Mouse (Mus musculus) forebrain, embryonic 11.5 days (tissue): ENCODE data around the gene Rnf11. TPM values are rescaled to one million over a fixed set of nuclear protein-coding genes. Genes with fewer than 3 reads are reported as not detected.
"Not testable (repeated sequence)": the region's sequence is repeated elsewhere in the genome, so short reads cannot be mapped to it uniquely, and the experiment has no call there.

Experiments used
- ATAC-seq: fragments of 200-750 bp; cut with Nextera tagmentation; replicated peaks from 2 replicates; pipeline ENCODE4 v1.8.0; 2017; ENCODE audit warnings: moderate TSS enrichment; ENCODE audit not compliant: low FRiP score
- DNase-seq: peaks from one replicate; pipeline ENCODE4 v3.0.0-alpha.2; 2017; ENCODE audit warnings: low spot score
- H3K27ac ChIP-seq: fragments of 300-500 bp; sonication (generic); 2 replicates; pipeline ENCODE4 v1.5.1; 2014; ENCODE audit warnings: low read depth, low read length
- H3K27me3 ChIP-seq: fragments of 300-500 bp; sonication (generic); 2 replicates; pipeline ENCODE4 v1.6.1; 2014; ENCODE audit warnings: mild to moderate bottlenecking, low read length, mixed read lengths; ENCODE audit not compliant: control insufficient read depth, insufficient read depth
- H3K36me3 ChIP-seq: fragments of 300-500 bp; sonication (generic); 2 replicates; pipeline ENCODE4 v1.6.1; 2014; ENCODE audit warnings: mild to moderate bottlenecking, low read length, moderate library complexity, mixed read lengths; ENCODE audit not compliant: control insufficient read depth, insufficient read depth
- H3K4me1 ChIP-seq: fragments of 300-500 bp; sonication (generic); replicated peaks from 2 replicates; pipeline ENCODE4 v1.6.1; 2014; ENCODE audit warnings: low read length, mixed read lengths; ENCODE audit not compliant: control insufficient read depth, insufficient read depth
- H3K4me2 ChIP-seq: fragments of 300-500 bp; sonication (generic); 2 replicates; pipeline ENCODE4 v1.6.1; 2014; ENCODE audit warnings: low read depth, mild to moderate bottlenecking, low read length, moderate library complexity, mixed read lengths; ENCODE audit not compliant: severe bottlenecking
- H3K4me3 ChIP-seq: fragments of 300-500 bp; sonication (generic); 2 replicates; pipeline ENCODE4 v1.5.1; 2014; ENCODE audit warnings: low read depth, low read length
- H3K9ac ChIP-seq: fragments of 300-500 bp; sonication (generic); 2 replicates; pipeline ENCODE4 v1.6.1; 2014; ENCODE audit warnings: low read length
- H3K9me3 ChIP-seq: fragments of 300-500 bp; sonication (generic); 2 replicates; pipeline ENCODE4 v1.6.1; 2016; ENCODE audit warnings: low read length, mixed read lengths; ENCODE audit not compliant: control insufficient read depth
- WGBS: fragments of 180-500 bp; shearing (Covaris S2); extraction: QIAGEN DNeasy Blood & Tissue Kit; methylation state at CpG from one replicate; pipeline ENCODE4 v1.1.7; 2014; 5-methylcytosine and 5-hydroxymethylcytosine counted together
- polyA plus RNA-seq: library from polyadenylated mRNA; unstranded; fragments of >200 nt; fragmentation: Nextera tagmentation; extraction: Ambion mirVana; gene quantifications from 2 replicates; pipeline ENCODE4 v1.2.1, GENCODE M21; 2014

Gene Rnf11
- polyA plus RNA-seq, 1 experiment from 2014 or later: 45.1 TPM

GRCm38 (mm10) chr4:109405415-109405814 is 79.1 kb downstream of the Rnf11 start:
- Histone ChIP-seq H3K27me3 (no peaks in the 10 kb centered on the region), H3K4me3 (no peak overlapping the region), H3K4me1 (peaks cover 6% of the 10 kb centered on the region; the same call in 1 of the 2 replicates), H3K4me2 (no peak overlapping the region), H3K9ac (no peak overlapping the region), H3K27ac (no peak overlapping the region), H3K36me3 (no peaks in the 10 kb centered on the region), H3K9me3 (no peaks in the 10 kb centered on the region)
- 61% methylated on average over 8 of the region's 8 CpGs for WGBS
- peak; percentile 57 for ATAC-seq
- DNase-seq: no peak

GRCm38 (mm10) chr4:109404908-109405307 is 79.6 kb downstream of the Rnf11 start:
- 83% methylated on average over 3 of the region's 3 CpGs for WGBS
- H3K9me3 ChIP-seq, H3K4me3 ChIP-seq, H3K9ac ChIP-seq, ATAC-seq, H3K4me2 ChIP-seq, H3K27me3 ChIP-seq, H3K36me3 ChIP-seq, H3K4me1 ChIP-seq, H3K27ac ChIP-seq: not testable (repeated sequence)
- peak; percentile 16 for DNase-seq

- Histone ChIP-seq H3K9ac (no peak overlapping the region), H3K9me3 (no peaks in the 10 kb centered on the region), H3K4me3 (no peak overlapping the region), H3K27me3 (no peaks in the 10 kb centered on the region), H3K4me2 (no peak overlapping the region), H3K4me1 (peaks cover 3% of the 10 kb centered on the region; the same call in 1 of the 2 replicates), H3K36me3 (no peaks in the 10 kb centered on the region), H3K27ac (no peak overlapping the region)
- DNase-seq (peak; percentile 43), ATAC-seq (no peak)
- WGBS: 73% methylated on average over 5 of the region's 5 CpGs
Observed at GRCm38 (mm10) chr4:109401176-109401689, 83.3 kb downstream of the Rnf11 start.

Other genes starting within 250 kb of the Rnf11 start
- gene Eps15, start 204.5 kb downstream of the Rnf11 start, polyA plus RNA-seq: 45.1 and 45.2 TPM in 2 replicates
- gene Ttc39a, start 78.1 kb downstream of the Rnf11 start, polyA plus RNA-seq: 3.8 and 4.4 TPM in 2 replicates
- not detected in 2 replicates for gene 4930522H14Rik, start 46.6 kb upstream of the Rnf11 start, polyA plus RNA-seq
- 9.3 and 9.5 TPM in 2 replicates for gene Cdkn2c, start 182.5 kb upstream of the Rnf11 start, polyA plus RNA-seq
- 42.7 and 42.9 TPM in 2 replicates for gene Faf1, start 191.9 kb upstream of the Rnf11 start, polyA plus RNA-seq